Mouse (Mus musculus): ENCODE data around the gene Colgalt1. TPM values are rescaled to one million over a fixed set of nuclear protein-coding genes. Genes with fewer than 3 reads are reported as not detected.
A peak's percentile ranks its signal among the peaks of the same experiment; 100 is the strongest.

Gene Colgalt1
- polyA plus RNA-seq, 1 experiment from 2014 or later = 98.9 TPM

DNA sequence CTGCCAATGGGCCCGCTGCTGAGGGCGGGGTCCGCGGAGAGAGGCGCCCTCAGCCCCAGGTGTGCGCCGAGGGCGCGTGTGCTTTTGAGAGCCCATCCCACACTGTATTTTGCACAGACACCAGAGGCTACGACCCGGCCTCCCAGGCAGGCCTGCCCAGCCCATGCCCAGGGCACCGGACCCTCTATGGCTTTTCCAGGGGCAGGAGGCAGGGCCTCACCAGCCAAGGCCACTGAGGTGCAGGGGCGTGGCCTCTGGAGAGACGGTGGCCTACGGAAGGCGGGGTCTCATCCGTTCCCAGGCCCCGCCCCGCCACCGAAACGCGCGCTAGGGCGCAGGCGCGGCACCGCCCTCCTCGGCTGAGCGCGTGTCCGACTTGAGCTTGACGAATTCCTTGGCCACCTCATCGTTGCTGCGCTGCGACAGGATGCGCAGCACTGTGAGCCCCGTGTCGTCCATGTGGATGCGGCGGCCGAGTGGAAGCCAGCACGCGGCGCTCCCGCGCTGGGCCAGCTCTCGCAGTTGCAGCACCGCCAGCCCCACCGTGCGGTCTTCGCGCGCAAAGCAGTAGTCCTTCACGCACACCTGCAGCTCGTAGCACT lies 18.4 kb downstream of the Colgalt1 start:
- under 1% methylated on average over 55 of the region's 55 CpGs for WGBS
- peak overlapping the region; percentile 86 for H3K27ac ChIP-seq (replicated peaks)
- no peaks in the 10 kb centered on the region for H3K9me3 ChIP-seq (replicated peaks)

DNA sequence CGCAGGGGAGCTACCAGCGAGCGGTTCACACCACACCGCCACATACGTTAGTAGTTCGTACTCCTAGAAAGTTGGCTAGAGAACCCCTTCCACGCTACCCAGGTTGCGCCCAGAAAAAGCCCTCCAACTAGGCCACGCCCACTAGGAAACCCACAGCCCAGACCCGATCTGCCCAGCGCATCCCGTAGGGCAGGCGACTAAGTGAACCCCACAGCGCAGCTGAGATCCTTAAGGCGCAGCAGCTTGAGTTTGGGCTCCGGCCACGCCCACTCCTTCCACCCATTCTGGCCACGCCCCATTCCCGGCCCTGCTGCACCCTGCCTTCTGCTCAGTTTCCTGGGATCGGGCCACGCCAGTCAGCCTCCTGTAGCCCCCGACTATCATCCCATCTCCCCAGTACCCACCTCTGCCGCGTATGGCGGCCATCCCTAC lies 19.0 kb downstream of the Colgalt1 start:
- ATAC-seq (ENCODE audit: insufficient number of reproducible peaks, low FRiP score, low TSS enrichment, low read depth) = peak; percentile 5
- H3K27me3 ChIP-seq = peaks cover 14% of the 10 kb centered on the region
- WGBS = 4% methylated on average over 25 of the region's 25 CpGs

More for the DNA sequence above, 18.4 kb downstream of the Colgalt1 start:
- Histone ChIP-seq H3K9ac (peak overlapping the region; percentile 54), H3K4me1 (peaks cover 39% of the 10 kb centered on the region), H3K4me2 (replicated peaks) (peak overlapping the region; percentile 99), H3K36me3 (peaks cover 22% of the 10 kb centered on the region), H3K27me3 (peaks cover 14% of the 10 kb centered on the region), H3K4me3 (replicated peaks) (peak overlapping the region; percentile 58)
- peak; percentile 90 for ATAC-seq (ENCODE audit: insufficient number of reproducible peaks, low FRiP score, low TSS enrichment, low read depth)

DNA sequence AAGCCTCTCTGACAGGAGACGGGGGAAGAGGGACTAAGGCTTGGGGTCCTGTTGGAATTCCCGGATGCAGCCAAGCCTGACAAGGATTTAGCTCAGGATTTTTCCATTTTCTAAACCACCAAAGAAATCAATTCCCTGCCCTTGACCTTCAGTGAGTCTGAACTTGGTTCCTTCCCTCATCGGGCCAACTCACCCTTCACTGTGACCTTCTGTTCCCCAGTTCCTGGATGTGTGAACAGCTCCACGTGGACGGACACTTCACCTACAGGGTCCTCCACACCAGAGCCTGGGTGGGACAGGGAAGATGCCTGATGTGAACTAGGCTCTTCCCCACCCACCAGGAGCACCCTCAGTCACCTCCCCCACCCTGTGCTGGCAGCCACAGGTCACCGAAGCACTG lies 20.0 kb downstream of the Colgalt1 start:
- no peak for ATAC-seq (ENCODE audit: insufficient number of reproducible peaks, low FRiP score, low TSS enrichment, low read depth)
- H3K4me1 ChIP-seq = peaks cover 45% of the 10 kb centered on the region
- H3K4me3 ChIP-seq (replicated peaks) = no peak overlapping the region
- H3K36me3 ChIP-seq = peaks cover 8% of the 10 kb centered on the region; the same call in 1 of the 2 replicates
- no peaks in the 10 kb centered on the region for H3K9me3 ChIP-seq (replicated peaks)
- H3K27me3 ChIP-seq = peaks cover 20% of the 10 kb centered on the region
- H3K9ac ChIP-seq = no peak overlapping the region
- no peak overlapping the region for H3K4me2 ChIP-seq (replicated peaks)
- no peak overlapping the region for H3K27ac ChIP-seq (replicated peaks)
- WGBS = 82% methylated on average over 6 of the region's 6 CpGs

More for the DNA sequence above, 19.0 kb downstream of the Colgalt1 start:
- peaks cover 16% of the 10 kb centered on the region; the same call in 1 of the 2 replicates for H3K36me3 ChIP-seq
- peak overlapping the region; percentile 99 for H3K4me2 ChIP-seq (replicated peaks)
- peak overlapping the region; percentile 35; the same call in 1 of the 2 replicates for H3K9ac ChIP-seq
- H3K27ac ChIP-seq (replicated peaks) = peak overlapping the region; percentile 86
- H3K4me1 ChIP-seq = peaks cover 45% of the 10 kb centered on the region
- no peaks in the 10 kb centered on the region for H3K9me3 ChIP-seq (replicated peaks)
- peak overlapping the region; percentile 58 for H3K4me3 ChIP-seq (replicated peaks)

DNA sequence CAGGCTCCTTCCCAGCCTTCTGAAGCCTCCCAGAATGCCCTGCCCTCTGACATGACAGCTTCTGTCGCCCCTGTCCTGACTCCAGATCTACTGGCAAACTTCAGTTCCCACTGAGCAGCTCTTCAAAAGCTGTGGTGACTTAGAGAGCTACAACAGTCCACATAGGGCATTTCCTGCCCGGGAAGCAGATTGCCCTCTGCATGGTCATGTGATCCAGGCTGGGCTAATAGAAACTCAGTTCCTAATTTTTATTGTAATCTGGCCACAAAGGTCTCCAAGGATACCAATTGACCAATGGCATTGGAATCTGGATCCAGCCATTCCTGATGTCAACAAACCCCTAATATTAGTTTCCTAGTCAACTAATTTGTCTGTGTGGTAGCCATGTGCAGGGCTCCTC lies 21.1 kb downstream of the Colgalt1 start:
- H3K27me3 ChIP-seq = peaks cover 20% of the 10 kb centered on the region
- H3K4me3 ChIP-seq (replicated peaks) = no peak overlapping the region
- no peak overlapping the region for H3K27ac ChIP-seq (replicated peaks)
- no peak for ATAC-seq (ENCODE audit: insufficient number of reproducible peaks, low FRiP score, low TSS enrichment, low read depth)
- no peak overlapping the region for H3K9ac ChIP-seq
- H3K36me3 ChIP-seq = no peaks in the 10 kb centered on the region
- peaks cover 44% of the 10 kb centered on the region for H3K4me1 ChIP-seq
- H3K9me3 ChIP-seq (replicated peaks) = no peaks in the 10 kb centered on the region
- WGBS = 62% methylated on average over 2 of the region's 2 CpGs
- H3K4me2 ChIP-seq (replicated peaks) = no peak overlapping the region

DNA sequence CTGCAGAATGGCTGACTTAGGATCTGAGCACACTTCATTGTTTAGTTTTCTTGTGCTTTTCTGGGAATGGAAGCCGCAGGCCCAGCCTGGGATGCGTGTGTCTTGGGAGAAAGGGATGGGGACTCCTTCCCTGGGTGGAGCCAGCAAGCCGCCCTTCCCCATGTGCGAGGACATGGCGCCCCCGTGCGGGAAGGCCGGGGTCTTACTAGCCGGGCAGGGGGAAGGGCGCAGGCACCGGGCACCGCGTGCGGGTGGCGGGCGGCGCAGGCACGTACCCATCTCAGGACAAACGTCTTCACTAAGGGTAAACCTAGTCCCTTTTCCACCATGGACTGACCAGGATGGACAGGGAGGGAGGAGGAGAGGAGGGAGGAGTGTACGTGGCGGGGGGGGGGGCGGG lies 22.4 kb downstream of the Colgalt1 start:
- Histone ChIP-seq H3K27ac (replicated peaks) (no peak overlapping the region), H3K9ac (no peak overlapping the region), H3K27me3 (peaks cover 20% of the 10 kb centered on the region), H3K9me3 (replicated peaks) (no peaks in the 10 kb centered on the region), H3K4me2 (replicated peaks) (peak overlapping the region; percentile 47), H3K4me3 (replicated peaks) (0 out of 2 replicates have a peak overlapping the region, but pooled peaks have one; percentile 17), H3K4me1 (peaks cover 32% of the 10 kb centered on the region), H3K36me3 (no peaks in the 10 kb centered on the region)
- 7% methylated on average over 10 of the region's 22 CpGs for WGBS
- no peak for ATAC-seq (ENCODE audit: insufficient number of reproducible peaks, low FRiP score, low TSS enrichment, low read depth)

DNA sequence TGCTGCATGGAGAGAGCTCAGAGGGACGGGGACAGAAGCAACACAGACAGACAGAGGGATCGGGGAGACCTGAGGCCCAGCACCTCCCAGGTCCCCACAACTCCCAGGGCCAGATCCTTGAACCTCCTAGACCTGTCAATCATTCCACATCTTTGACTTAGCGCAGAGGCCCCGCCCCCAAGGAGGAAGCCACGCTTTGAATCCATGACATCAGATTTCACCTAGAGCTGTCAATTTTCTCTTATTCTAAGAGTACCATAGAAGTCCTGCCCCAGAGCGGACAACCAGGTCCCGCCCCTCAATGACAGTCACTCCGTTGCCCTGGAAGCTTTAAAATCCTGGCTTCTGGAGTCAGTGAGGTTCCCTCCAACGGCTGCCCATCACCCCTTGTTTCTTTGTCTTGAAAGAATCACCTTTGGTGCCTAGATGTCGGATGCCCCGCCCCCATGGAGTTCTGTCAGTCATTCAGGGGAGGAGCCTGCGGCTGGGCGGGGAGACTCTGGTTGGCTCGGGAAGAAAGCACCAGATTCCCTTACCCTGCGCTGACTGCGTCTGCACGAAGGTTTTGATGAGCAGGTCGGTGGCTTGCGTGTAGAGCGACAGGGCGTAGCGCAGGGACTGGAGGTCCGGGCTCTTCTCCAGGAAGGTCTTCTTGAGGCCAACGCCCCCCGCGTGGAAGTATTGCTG lies 23.3 kb downstream of the Colgalt1 start:
- no peak for ATAC-seq (ENCODE audit: insufficient number of reproducible peaks, low FRiP score, low TSS enrichment, low read depth)
- Histone ChIP-seq H3K9ac (no peak overlapping the region), H3K4me1 (peaks cover 22% of the 10 kb centered on the region), H3K27me3 (peaks cover 20% of the 10 kb centered on the region), H3K4me2 (replicated peaks) (peak overlapping the region; percentile 47), H3K36me3 (no peaks in the 10 kb centered on the region), H3K27ac (replicated peaks) (no peak overlapping the region), H3K4me3 (replicated peaks) (peak overlapping the region; percentile 10), H3K9me3 (replicated peaks) (no peaks in the 10 kb centered on the region)
- 2% methylated on average over 26 of the region's 26 CpGs for WGBS

DNA sequence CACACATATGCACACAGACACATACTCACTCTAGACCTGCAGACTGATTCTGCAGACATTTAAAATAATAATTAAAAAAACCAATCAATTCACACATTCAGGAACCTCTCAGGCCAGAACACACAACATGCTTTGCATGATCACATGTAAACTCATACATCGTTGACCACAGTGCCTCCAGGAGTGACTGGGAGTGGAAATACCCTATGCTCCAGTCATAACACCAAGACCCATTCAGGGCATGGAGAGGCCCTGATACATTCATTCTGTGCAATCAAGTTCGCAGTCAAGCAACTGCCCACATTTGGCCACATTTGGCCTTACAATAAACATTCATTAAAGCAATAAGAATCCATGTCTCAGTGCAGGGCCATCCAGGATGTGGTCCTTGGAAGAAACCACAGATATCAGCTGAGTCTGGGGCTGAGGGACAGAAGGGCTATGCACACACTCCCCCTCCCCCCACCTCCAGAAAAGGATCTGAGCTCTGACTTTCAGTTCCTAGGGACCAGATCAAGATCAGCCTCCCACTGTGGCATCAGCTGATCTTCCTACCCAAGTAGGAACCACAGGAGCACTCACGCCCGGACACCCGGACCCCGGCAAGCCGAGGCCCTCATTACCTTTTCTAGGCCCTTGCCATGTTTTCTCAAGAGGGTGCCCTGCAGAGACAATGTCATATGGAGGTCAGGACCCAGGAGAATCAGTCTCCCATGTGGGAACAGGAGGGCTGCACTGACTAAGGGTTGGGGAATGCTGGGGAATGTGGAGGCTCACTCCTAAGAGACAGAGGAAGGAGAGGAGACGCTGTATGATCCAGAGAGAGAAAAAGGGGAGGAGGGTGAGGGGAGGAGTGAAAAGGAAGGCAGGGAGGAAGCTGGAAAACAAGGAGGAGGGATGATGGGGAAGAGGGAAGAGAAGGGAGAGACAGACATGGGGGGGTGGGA lies 26.6 kb downstream of the Colgalt1 start:
- H3K4me2 ChIP-seq (replicated peaks) = no peak overlapping the region
- H3K27ac ChIP-seq (replicated peaks) = no peak overlapping the region
- WGBS = 64% methylated on average over 8 of the region's 8 CpGs
- H3K27me3 ChIP-seq = peaks cover 13% of the 10 kb centered on the region
- ATAC-seq (ENCODE audit: insufficient number of reproducible peaks, low FRiP score, low TSS enrichment, low read depth) = no peak
- no peaks in the 10 kb centered on the region for H3K36me3 ChIP-seq
- no peaks in the 10 kb centered on the region for H3K9me3 ChIP-seq (replicated peaks)
- H3K9ac ChIP-seq = no peak overlapping the region
- peaks cover 11% of the 10 kb centered on the region for H3K4me1 ChIP-seq
- no peak overlapping the region for H3K4me3 ChIP-seq (replicated peaks)

DNA sequence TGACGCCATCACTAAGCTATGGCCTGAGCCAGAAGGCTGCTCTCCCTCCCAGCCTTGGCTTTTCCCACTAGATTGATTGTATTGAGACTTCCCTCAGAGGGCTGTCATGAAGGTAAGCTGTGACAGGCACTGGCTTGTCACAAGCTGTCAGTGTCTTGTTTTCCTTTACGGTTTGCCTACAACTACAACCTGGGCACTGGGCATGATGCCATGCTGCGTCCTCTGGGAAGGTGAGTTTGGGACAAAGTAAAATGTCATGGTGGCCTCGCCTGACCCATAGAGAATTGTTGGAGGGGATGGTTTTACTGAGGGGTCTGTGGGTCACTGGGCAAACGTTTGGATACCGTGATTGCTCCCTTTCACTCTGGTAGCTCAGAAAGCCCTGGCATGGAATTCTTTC lies 27.5 kb downstream of the Colgalt1 start:
- no peaks in the 10 kb centered on the region for H3K36me3 ChIP-seq
- ATAC-seq (ENCODE audit: insufficient number of reproducible peaks, low FRiP score, low TSS enrichment, low read depth) = no peak
- no peak overlapping the region for H3K9ac ChIP-seq

DNA sequence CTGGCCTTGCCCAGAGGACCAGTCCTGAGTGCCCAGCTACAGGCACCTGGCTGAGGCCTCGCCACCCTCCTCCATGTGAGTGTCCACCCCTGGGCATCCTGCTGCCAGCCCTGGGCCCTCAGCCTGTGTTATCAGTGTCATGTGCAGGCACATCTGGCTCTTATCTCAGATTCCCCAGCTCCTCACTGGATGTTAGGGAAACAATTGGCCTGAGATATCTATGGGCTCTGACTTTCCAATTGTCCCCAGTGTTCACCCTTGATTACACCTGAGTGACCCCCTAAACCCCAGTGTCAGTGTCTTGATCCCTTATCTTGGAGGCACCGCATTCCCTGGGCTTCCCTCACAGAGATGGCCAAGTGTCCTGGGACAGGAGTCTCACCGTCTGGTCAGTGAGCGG lies 28.5 kb downstream of the Colgalt1 start:
- Histone ChIP-seq H3K9me3 (replicated peaks) (no peaks in the 10 kb centered on the region), H3K27me3 (peaks cover 6% of the 10 kb centered on the region; the same call in 1 of the 2 replicates), H3K9ac (no peak overlapping the region), H3K27ac (replicated peaks) (no peak overlapping the region), H3K4me2 (replicated peaks) (no peak overlapping the region), H3K4me1 (peaks cover 5% of the 10 kb centered on the region), H3K4me3 (replicated peaks) (no peak overlapping the region), H3K36me3 (no peaks in the 10 kb centered on the region)
- WGBS = 79% methylated on average over 4 of the region's 4 CpGs
- no peak for ATAC-seq (ENCODE audit: insufficient number of reproducible peaks, low FRiP score, low TSS enrichment, low read depth)

More for the DNA sequence above, 27.5 kb downstream of the Colgalt1 start:
- H3K27me3 ChIP-seq = peaks cover 13% of the 10 kb centered on the region
- H3K4me3 ChIP-seq (replicated peaks) = no peak overlapping the region
- peaks cover 11% of the 10 kb centered on the region for H3K4me1 ChIP-seq
- H3K9me3 ChIP-seq (replicated peaks) = no peaks in the 10 kb centered on the region
- H3K4me2 ChIP-seq (replicated peaks) = no peak overlapping the region
- no peak overlapping the region for H3K27ac ChIP-seq (replicated peaks)
- 67% methylated on average over 6 of the region's 6 CpGs for WGBS

DNA sequence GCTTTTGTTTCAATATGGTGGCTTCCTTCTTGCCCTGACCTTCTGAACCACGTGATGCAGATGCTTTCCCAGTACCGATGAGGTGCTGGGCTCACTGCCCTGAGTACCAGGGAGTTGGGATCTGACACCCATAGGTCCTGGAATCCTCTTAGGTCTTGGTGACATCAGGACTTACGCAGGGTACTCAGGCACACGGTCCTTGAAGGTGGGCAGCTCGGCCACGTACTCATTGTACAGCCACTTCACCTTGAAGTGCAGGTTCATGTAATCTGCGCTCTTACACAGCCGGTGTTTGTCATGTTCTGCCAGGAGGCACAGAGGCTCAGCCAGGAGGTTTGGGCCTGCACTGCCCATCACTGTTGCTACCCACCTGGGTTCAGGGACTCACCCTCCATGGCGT lies 34.7 kb downstream of the Colgalt1 start:
- ATAC-seq (ENCODE audit: insufficient number of reproducible peaks, low FRiP score, low TSS enrichment, low read depth) = no peak
- no peaks in the 10 kb centered on the region for H3K27me3 ChIP-seq
- no peak overlapping the region for H3K9ac ChIP-seq
- H3K4me1 ChIP-seq = no peaks in the 10 kb centered on the region
- no peak overlapping the region for H3K4me3 ChIP-seq (replicated peaks)
- WGBS = 83% methylated on average over 9 of the region's 9 CpGs
- no peak overlapping the region for H3K27ac ChIP-seq (replicated peaks)
- no peaks in the 10 kb centered on the region for H3K36me3 ChIP-seq
- H3K4me2 ChIP-seq (replicated peaks) = no peak overlapping the region
- no peaks in the 10 kb centered on the region for H3K9me3 ChIP-seq (replicated peaks)

DNA sequence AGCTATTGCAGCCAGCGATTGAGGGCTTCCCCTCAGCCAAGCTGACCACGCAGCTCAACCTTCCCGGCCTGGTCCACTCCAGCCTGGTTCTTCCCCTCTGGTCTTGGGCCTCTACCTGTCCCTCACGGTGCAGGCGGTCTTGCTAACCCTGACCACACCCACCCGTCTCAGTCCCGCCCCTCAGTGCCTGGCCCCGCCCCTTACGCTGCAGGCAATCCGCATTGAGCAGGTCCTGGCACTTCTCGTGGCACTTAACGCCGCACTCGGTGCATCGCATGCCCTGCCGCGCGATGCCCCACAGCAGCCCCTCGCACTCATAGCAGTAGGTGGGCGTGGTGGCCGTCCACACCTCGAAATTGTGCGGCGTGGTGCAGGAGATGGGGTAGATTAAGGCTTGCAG lies 43.8 kb downstream of the Colgalt1 start:
- no peaks in the 10 kb centered on the region for H3K36me3 ChIP-seq
- WGBS = 2% methylated on average over 24 of the region's 24 CpGs
- no peak overlapping the region for H3K9ac ChIP-seq
- no peak overlapping the region for H3K27ac ChIP-seq (replicated peaks)
- peaks cover 9% of the 10 kb centered on the region for H3K4me1 ChIP-seq
- peaks cover 64% of the 10 kb centered on the region for H3K27me3 ChIP-seq
- no peaks in the 10 kb centered on the region for H3K9me3 ChIP-seq (replicated peaks)
- ATAC-seq (ENCODE audit: insufficient number of reproducible peaks, low FRiP score, low TSS enrichment, low read depth) = 0 out of 2 replicates have a peak, but pooled peaks have one; percentile 21
- H3K4me3 ChIP-seq (replicated peaks) = 0 out of 2 replicates have a peak overlapping the region, but pooled peaks have one; percentile 16
- peak overlapping the region; percentile 39 for H3K4me2 ChIP-seq (replicated peaks)

All from embryonic facial prominence, embryonic 15.5 days (tissue).